26 mouse cellular contexts compared by ENCODE assay signal in the genomic region with DNA sequence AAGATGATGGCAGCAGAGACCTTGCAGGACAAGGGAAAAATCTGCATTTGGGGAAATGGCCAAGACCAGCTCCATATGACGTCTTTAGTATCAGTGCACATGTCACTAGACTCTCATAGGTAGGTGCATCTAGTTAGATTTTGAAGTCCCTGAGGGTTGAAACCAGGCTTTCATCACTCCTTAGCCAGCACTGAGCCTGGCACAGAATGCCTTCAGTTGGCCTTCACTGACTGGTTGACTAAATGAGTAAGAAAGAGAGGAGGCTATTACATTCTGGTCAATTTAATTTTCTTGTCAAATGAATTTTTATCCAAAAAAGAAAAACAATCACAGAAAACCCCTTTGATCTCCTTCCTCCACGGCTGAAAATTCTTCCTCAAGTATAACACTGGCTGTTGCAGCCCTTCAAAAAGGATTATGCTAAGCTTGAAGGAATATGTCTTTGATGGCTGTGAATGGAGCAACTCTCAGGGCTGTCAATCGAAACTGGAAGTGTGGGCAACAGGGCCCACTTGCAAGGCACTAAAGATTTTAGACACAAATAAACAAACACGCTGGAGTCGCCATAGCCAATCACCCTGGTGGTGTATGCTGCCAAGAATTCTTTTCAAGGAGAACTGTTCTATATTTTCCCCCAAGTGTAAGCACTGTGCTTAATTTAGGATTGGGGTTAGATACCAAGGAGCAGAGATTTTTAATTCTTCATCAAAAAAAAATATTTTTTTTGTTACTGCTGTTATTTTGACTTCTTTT.
DNase-seq lines count a peak whose midpoint lies in the region; TF ChIP-seq lines count a peak whose summit lies in the region.
"Had no signal": no experiment of that assay in that cellular context is flagged by ENCODE, and none has a peak within 500 bp of the region (broad histone marks: within the 10 kb centered on the region; RNA-seq: fewer than 3 reads in every experiment).

No protein-coding gene starts in this region.

- DNase-seq in adrenal gland, adult 2 months, result peak; percentile 39
- DNase-seq in adrenal gland, postnatal 4 days (ENCODE audit: low spot score in 2 of 2), result no peak
- no peak for DNase-seq in layer of hippocampus, adult 2 months (ENCODE audit: low spot score in 2 of 2)
- no peak for DNase-seq in layer of hippocampus, postnatal 25 days (ENCODE audit: extremely low spot score in 1 of 2, low spot score in 1 of 2)
- peak; percentile 43 for DNase-seq in brain, embryonic 14.5 days (ENCODE audit: low read depth)
- peak; percentile 6 for DNase-seq in lung, postnatal 25 days (ENCODE audit: low spot score)
- no peak for DNase-seq in spleen, postnatal 14 days (ENCODE audit: low spot score in 2 of 2)
- no peak for DNase-seq in spleen, adult 18-20 months
- DNase-seq: adrenal gland, postnatal 25 days; cerebellum, adult 2 months; cerebellum, postnatal 14 days; gastrocnemius, postnatal 25 days; kidney, adult 18-20 months; kidney, postnatal 25 days; liver, embryonic 13.5 days; thymus, postnatal 14 days had no signal

- TF ChIP-seq POLR2A in brain, embryonic 14.5 days (IDR thresholded peaks at IDR 0.05; ENCODE audit: borderline replicate concordance, extremely low read depth, insufficient read depth, insufficient read length, poor library complexity, severe bottlenecking), result no peak

- TF ChIP-seq CTCF in layer of hippocampus, adult 2 months (conservative IDR thresholded peaks at IDR 0.05), result no peak
- TF ChIP-seq CTCF in brain, embryonic 14.5 days (IDR thresholded peaks at IDR 0.05; ENCODE audit: borderline replicate concordance, extremely low read depth, insufficient read depth, insufficient read length), result no peak

- H3K27ac ChIP-seq in layer of hippocampus, adult 2 months, result peak overlapping the region; percentile 2; the same call in 1 of the 2 replicates
- H3K27ac ChIP-seq: embryonic facial prominence, embryonic 13.5 days; forebrain, embryonic 10.5 days; forebrain, embryonic 15.5 days; heart, embryonic 13.5 days; kidney, embryonic 15.5 days; limb, embryonic 10.5 days; limb, embryonic 15.5 days; liver, embryonic 13.5 days; lung, embryonic 15.5 days; midbrain, embryonic 12.5 days had no signal

- H3K4me3 ChIP-seq in layer of hippocampus, adult 2 months, result no peak overlapping the region
- H3K4me3 ChIP-seq: embryonic facial prominence, embryonic 13.5 days; forebrain, embryonic 10.5 days; forebrain, embryonic 15.5 days; heart, embryonic 13.5 days; kidney, embryonic 15.5 days; limb, embryonic 10.5 days; limb, embryonic 15.5 days; liver, embryonic 13.5 days; lung, embryonic 15.5 days; megakaryocyte, embryonic 14.5 days; midbrain, embryonic 12.5 days had no signal

Comparison
In these comparisons a context has a peak if more than half of its experiments do, and no peak if none do; other contexts are left out.
1. DNase-seq: peak in adrenal gland, adult 2 months (single experiment), brain, embryonic 14.5 days (single experiment) and lung, postnatal 25 days (single experiment); none in adrenal gland, postnatal 4 days (0 of 2), layer of hippocampus, adult 2 months (0 of 2), layer of hippocampus, postnatal 25 days (0 of 2), spleen, postnatal 14 days (0 of 2) and spleen, adult 18-20 months (0 of 2).